Mouse (Mus musculus) liver, embryonic 12.5 days (tissue): ENCODE data around the gene Cdyl. TPM values are rescaled to one million over a fixed set of nuclear protein-coding genes. Genes with fewer than 3 reads are reported as not detected.

Experiments used
- ATAC-seq: fragments of 200-750 bp; cut with Nextera tagmentation; 2 replicates; pipeline ENCODE4 v1.8.0; 2017; ENCODE audit warnings: moderate number of reproducible peaks, mild to moderate bottlenecking, moderate library complexity
- H3K27ac ChIP-seq: fragments of 300-500 bp; sonication (generic); 2 replicates; pipeline ENCODE4 v1.5.1; 2016; ENCODE audit warnings: mild to moderate bottlenecking
- H3K27me3 ChIP-seq: fragments of 300-500 bp; sonication (generic); replicated peaks from 2 replicates; pipeline ENCODE4 v1.6.1; 2016; ENCODE audit warnings: mild to moderate bottlenecking, moderate library complexity
- H3K36me3 ChIP-seq: fragments of 300-500 bp; sonication (generic); 2 replicates; pipeline ENCODE4 v1.6.1; 2016; ENCODE audit warnings: mild to moderate bottlenecking, moderate library complexity
- H3K4me1 ChIP-seq: fragments of 300-500 bp; sonication (generic); 2 replicates; pipeline ENCODE4 v1.6.1; 2016
- H3K4me2 ChIP-seq: fragments of 300-500 bp; sonication (generic); 2 replicates; pipeline ENCODE4 v1.6.1; 2016; ENCODE audit warnings: mild to moderate bottlenecking, moderate library complexity
- H3K4me3 ChIP-seq: fragments of 300-500 bp; sonication (generic); 2 replicates; pipeline ENCODE4 v1.5.1; 2016; ENCODE audit warnings: mild to moderate bottlenecking, moderate library complexity
- H3K9ac ChIP-seq: fragments of 300-500 bp; sonication (generic); 2 replicates; pipeline ENCODE4 v1.6.1; 2016; ENCODE audit warnings: mild to moderate bottlenecking, moderate library complexity
- H3K9me3 ChIP-seq: fragments of 300-500 bp; sonication (generic); replicated peaks from 2 replicates; pipeline ENCODE4 v1.6.1; 2016; ENCODE audit warnings: mild to moderate bottlenecking, moderate library complexity
- WGBS: fragments of 180-500 bp; shearing (Covaris S2); methylation state at CpG from one replicate; pipeline ENCODE4 v1.1.7; 2016; ENCODE audit not compliant: insufficient replicate concordance; 5-methylcytosine and 5-hydroxymethylcytosine counted together
- polyA plus RNA-seq: library from polyadenylated mRNA; unstranded; fragments of >200 nt; fragmentation: Nextera tagmentation; extraction: Ambion mirVana; gene quantifications from 2 replicates; pipeline ENCODE4 v1.2.1, GENCODE M21; 2016

Cdyl gene
- polyA plus RNA-seq, 1 experiment from 2014 or later = 18.8 TPM

DNA sequence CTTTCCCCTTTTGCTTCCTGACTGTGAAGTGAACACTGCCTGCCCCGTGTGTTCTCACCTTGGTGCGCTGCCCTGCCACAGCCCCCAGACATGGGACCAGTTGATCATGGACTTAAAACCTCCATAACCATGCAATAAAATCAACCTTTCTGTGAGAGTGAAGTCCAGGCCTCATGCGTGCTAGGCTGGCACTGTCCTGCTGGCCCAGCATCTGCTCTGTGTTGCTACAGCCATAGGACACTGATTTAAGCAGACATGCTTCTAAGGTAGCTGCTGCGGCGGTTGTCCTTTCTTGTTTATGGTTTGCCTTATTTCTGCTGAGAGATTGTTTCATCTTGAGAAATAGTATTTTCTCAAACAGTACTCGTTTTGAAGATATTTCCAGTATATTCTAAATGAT lies 191.9 kb downstream of the Cdyl start:
- Histone ChIP-seq H3K4me2 (no peak overlapping the region), H3K27ac (no peak overlapping the region), H3K4me1 (0 out of 2 replicates have a peak, but pooled peaks cover 4% of the 10 kb centered on the region), H3K9me3 (no peaks in the 10 kb centered on the region), H3K9ac (no peak overlapping the region), H3K27me3 (no peaks in the 10 kb centered on the region), H3K36me3 (peaks cover 3% of the 10 kb centered on the region), H3K4me3 (no peak overlapping the region)
- WGBS = 88% methylated on average over 6 of the region's 6 CpGs
- no peak for ATAC-seq

DNA sequence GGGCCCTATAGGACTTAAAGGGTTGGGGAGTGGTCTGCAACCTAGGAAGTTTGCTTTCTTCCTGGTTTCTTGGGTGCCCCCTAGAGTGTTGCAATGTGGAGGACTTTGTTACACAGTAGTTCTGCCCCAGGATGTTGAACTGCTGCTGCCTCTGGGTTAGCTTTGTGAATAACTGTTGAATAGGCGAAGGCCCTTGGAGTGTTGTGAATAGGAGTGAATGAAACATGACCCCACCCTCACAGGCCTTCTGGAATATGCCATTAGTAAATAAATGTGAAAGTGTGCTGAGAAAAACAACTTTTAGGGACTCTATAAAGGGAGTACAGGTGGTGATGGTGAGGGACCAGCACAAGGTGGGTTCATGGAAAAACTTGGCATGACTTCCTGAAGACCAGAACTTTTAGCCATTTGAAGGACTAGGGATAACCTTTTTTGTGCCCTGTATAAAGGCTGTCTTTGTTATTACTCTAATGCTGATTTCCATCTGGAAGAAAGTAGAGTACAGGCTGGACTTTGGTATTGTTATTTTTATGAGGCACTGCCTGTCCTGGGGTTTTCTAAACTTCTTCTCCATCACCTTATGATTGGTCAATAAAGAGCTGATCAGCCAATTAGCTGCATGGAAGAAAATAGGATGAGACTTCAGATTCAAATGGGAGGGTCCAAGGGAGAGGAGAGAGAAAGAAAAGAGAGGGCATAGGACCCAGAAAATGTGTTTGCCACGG lies 193.4 kb downstream of the Cdyl start:
- Histone ChIP-seq H3K27ac (no peak overlapping the region), H3K9me3 (no peaks in the 10 kb centered on the region), H3K36me3 (peaks cover 17% of the 10 kb centered on the region), H3K4me2 (no peak overlapping the region), H3K27me3 (no peaks in the 10 kb centered on the region), H3K9ac (no peak overlapping the region), H3K4me1 (0 out of 2 replicates have a peak, but pooled peaks cover 4% of the 10 kb centered on the region), H3K4me3 (no peak overlapping the region)
- WGBS = 85% methylated on average over 2 of the region's 2 CpGs
- ATAC-seq = no peak

DNA sequence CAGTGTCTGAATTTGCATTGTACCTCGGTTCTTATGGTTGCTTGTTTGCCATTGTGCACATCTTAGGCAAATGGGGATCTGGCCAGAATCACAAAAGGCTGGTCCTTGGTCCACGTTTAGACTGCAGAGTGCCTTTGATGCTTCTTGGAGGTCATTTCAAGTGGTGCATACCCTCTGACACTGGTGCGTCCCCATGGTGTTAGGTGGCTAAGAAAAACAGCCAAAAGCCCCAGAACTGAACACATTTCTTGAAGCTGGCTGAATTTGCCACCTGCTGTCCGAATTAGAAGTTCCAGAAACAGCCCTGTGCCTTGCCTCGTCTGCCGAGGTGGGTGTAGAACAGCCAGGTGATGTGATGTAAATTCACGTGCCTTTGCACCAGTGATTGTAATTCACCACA lies 197.9 kb downstream of the Cdyl start:
- no peak overlapping the region for H3K9ac ChIP-seq
- ATAC-seq = no peak
- no peak overlapping the region for H3K27ac ChIP-seq
- no peak overlapping the region for H3K4me2 ChIP-seq
- 83% methylated on average over 7 of the region's 7 CpGs for WGBS
- peaks cover 52% of the 10 kb centered on the region for H3K36me3 ChIP-seq
- H3K4me1 ChIP-seq = no peaks in the 10 kb centered on the region
- no peak overlapping the region for H3K4me3 ChIP-seq
- no peaks in the 10 kb centered on the region for H3K27me3 ChIP-seq
- no peaks in the 10 kb centered on the region for H3K9me3 ChIP-seq

DNA sequence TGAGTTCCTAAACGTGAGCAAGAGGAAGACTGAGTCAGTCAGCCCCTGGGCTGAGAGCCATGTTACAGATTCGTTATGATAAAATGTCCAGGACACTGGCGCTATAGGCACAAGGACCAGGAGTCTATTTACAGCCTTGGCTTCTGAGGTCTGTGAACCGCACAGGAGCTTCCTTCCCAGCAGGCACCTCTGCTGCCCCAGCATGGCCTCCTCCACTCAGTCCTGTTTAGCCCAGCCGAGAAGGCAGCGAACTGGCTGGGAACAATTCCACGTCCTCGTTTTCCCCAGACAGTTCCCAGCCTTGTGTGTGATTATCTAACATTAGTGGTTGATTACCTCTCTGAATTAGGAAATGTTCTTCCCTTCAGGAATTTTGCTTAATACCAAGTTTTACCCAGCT lies 201.3 kb downstream of the Cdyl start:
- no peak overlapping the region for H3K4me3 ChIP-seq
- no peaks in the 10 kb centered on the region for H3K9me3 ChIP-seq
- peaks cover 85% of the 10 kb centered on the region for H3K36me3 ChIP-seq
- H3K27ac ChIP-seq = no peak overlapping the region
- H3K27me3 ChIP-seq = no peaks in the 10 kb centered on the region
- no peaks in the 10 kb centered on the region for H3K4me1 ChIP-seq
- no peak for ATAC-seq
- WGBS = 78% methylated on average over 8 of the region's 8 CpGs
- no peak overlapping the region for H3K9ac ChIP-seq
- H3K4me2 ChIP-seq = no peak overlapping the region

DNA sequence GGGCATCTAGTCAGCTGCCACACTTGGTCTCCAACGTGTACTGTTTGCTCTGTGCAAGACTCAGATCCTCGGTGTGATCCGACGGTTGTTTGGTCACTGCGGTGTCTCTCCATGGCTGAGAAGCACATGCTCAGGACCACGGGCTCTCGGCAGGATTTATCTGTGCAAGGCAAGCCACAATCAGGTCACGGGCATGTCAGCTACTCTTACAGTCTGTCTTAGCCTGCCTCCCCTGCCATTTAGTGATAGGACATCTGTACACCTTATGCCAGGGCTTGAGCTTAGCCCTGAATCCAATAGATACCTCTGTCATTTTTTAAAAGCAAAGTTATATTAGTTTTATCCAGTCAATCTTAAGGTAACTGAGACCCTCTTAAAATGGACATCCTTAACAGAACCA lies 211.0 kb downstream of the Cdyl start:
- H3K27me3 ChIP-seq = no peaks in the 10 kb centered on the region
- no peak overlapping the region for H3K27ac ChIP-seq
- peaks cover 70% of the 10 kb centered on the region for H3K36me3 ChIP-seq
- 70% methylated on average over 8 of the region's 8 CpGs for WGBS
- no peak overlapping the region for H3K9ac ChIP-seq
- H3K4me2 ChIP-seq = no peak overlapping the region
- H3K9me3 ChIP-seq = no peaks in the 10 kb centered on the region
- H3K4me3 ChIP-seq = no peak overlapping the region
- no peak for ATAC-seq
- no peaks in the 10 kb centered on the region; the same call in 1 of the 2 replicates for H3K4me1 ChIP-seq

DNA sequence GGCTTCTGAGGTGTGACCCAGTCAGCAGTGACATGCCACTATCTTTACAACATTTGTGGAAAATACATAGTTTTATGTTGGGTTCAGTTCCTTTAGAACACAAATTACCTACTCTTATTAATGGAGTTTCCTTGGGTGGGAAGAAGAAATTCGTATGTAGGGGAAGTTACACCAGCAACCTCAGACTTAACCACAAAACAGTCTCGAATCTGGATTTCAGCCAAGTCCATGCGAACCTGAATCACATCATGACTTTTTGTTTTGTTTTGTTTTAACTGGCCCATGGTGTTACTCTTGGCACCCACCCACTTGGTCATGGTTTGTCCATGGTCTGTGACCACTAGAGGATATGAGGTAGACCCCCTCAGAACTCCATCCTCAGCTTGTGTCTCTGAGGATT lies 211.5 kb downstream of the Cdyl start:
- Histone ChIP-seq H3K4me3 (no peak overlapping the region), H3K9ac (no peak overlapping the region), H3K4me2 (no peak overlapping the region), H3K27ac (no peak overlapping the region), H3K36me3 (peaks cover 67% of the 10 kb centered on the region), H3K27me3 (no peaks in the 10 kb centered on the region), H3K9me3 (no peaks in the 10 kb centered on the region), H3K4me1 (no peaks in the 10 kb centered on the region; the same call in 1 of the 2 replicates)
- 57% methylated on average over 3 of the region's 3 CpGs for WGBS
- no peak for ATAC-seq

DNA sequence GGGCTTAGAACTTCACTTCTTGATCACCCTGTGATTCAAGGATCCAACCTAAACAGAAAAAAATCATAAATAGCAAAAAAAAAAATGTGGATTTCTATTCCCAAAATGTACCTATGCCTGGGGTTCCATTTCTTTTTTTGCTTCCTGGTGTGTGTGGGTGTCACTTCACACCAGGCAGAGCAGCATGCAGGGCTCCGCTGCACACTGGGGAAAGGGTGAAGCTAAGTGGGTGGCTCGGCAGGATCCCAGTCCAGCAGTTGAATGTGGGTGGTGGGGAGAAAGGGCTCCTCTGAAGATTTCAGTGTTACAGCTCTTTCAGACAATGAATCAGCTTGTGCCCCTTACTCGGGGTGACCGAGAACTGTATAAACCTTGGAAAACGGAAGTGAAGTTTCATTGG lies 215.8 kb downstream of the Cdyl start:
- Histone ChIP-seq H3K9ac (no peak overlapping the region), H3K4me1 (no peaks in the 10 kb centered on the region), H3K27ac (no peak overlapping the region), H3K36me3 (peaks cover 37% of the 10 kb centered on the region), H3K4me3 (no peak overlapping the region), H3K4me2 (no peak overlapping the region), H3K27me3 (no peaks in the 10 kb centered on the region), H3K9me3 (no peaks in the 10 kb centered on the region)
- WGBS = 88% methylated on average over 5 of the region's 5 CpGs
- no peak for ATAC-seq

DNA sequence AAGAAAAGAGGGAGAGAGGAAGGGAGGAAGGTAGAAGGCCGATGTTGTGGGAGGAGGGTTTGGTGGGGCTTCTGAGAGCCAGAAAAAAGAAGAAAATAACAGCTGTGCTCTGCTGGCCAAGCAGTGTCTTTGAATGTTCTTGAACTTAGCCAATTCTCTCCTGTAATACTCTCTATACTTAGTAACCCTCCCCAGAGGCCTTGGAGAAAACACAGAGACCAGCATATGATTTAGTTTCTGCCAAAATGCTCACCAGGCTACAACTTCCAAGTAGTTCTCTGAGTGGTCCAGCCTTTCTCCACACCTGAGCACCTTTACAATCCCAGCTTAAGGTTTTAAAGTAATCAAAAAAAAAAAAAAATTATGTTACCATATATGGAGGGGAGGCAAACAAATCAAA lies 218.6 kb downstream of the Cdyl start:
- peaks cover 13% of the 10 kb centered on the region for H3K36me3 ChIP-seq
- H3K27ac ChIP-seq = no peak overlapping the region
- H3K4me1 ChIP-seq = no peaks in the 10 kb centered on the region
- whole genome bisulfite sequencing = 31% methylated on average over 1 of the region's 1 CpGs
- no peak overlapping the region for H3K4me3 ChIP-seq
- H3K9me3 ChIP-seq = no peaks in the 10 kb centered on the region
- H3K27me3 ChIP-seq = no peaks in the 10 kb centered on the region
- H3K9ac ChIP-seq = no peak overlapping the region
- no peak for ATAC-seq
- no peak overlapping the region for H3K4me2 ChIP-seq

DNA sequence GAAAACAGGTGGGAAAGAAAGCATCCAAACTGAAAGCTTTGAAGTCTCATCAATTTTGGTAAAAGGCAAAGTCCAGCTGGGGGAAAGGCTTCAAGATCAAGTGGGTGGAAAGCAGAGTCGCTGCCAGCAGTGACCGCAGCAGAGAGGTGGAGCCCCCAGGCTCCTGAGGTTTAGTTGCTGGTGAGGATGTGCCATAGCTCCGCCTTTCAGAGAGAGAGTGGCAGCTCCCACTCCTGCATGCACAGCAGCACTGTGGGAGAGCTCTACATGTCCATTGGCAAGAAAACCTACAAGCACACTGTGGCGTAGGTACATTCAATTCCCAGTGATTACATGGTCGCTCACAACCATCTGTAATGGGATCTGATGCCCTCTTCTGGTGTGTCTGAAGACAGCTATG lies 219.4 kb downstream of the Cdyl start:
- no peak overlapping the region for H3K27ac ChIP-seq
- no peak overlapping the region for H3K4me2 ChIP-seq
- H3K9me3 ChIP-seq = no peaks in the 10 kb centered on the region
- no peak overlapping the region for H3K4me3 ChIP-seq
- H3K4me1 ChIP-seq = no peaks in the 10 kb centered on the region
- H3K36me3 ChIP-seq = peaks cover 6% of the 10 kb centered on the region
- H3K9ac ChIP-seq = no peak overlapping the region
- 54% methylated on average over 5 of the region's 5 CpGs for WGBS
- ATAC-seq = no peak
- H3K27me3 ChIP-seq = no peaks in the 10 kb centered on the region

DNA sequence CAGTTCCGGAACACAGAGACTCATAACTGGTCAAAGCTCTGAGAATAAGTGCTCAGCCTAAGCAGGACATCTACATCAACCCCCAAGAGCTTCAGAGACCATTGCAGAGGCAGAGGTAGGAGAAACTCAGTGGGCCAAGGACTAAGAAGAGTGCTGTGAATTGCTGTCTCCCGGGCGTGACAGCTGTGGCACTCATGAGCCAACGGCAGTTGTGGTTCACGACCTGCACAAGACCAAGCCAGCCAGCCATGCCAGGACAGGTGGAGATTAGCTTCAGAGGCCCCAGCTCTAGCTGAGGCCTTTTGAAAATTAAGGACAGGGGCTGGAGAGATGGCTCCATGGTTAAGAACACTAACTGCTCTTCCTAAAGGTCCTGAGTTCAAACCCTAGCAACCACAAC lies 219.9 kb downstream of the Cdyl start:
- Histone ChIP-seq H3K4me3 (no peak overlapping the region), H3K27ac (no peak overlapping the region), H3K9me3 (no peaks in the 10 kb centered on the region), H3K4me1 (no peaks in the 10 kb centered on the region), H3K9ac (no peak overlapping the region), H3K4me2 (no peak overlapping the region), H3K27me3 (peaks cover 3% of the 10 kb centered on the region; the same call in 1 of the 2 replicates), H3K36me3 (peaks cover 2% of the 10 kb centered on the region)
- 72% methylated on average over 5 of the region's 5 CpGs for WGBS
- no peak for ATAC-seq

DNA sequence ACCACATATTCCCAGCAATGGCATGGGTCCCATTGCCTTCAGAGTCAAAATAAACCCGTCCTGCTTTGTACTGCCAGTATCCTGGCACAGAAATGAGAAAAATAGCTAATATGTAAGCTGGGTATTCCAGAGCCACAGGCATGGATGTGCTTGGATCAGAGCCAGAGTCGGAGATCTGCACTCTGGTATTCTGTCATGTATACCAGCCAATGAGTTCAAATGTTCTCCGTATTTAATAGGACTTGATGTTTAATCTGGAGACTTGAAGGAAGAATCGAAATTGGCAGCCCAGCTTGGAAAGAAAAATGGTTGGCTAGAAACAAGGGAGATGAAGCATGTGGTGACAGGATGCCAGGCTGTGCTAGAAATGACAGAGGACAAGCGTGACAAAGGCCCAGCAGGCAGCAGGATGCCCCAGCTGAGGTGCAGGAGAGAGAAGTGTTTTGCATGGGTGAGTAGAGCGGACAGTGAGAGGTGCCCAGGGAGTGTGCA lies 221.0 kb downstream of the Cdyl start:
- Histone ChIP-seq H3K9ac (no peak overlapping the region), H3K4me2 (no peak overlapping the region), H3K27ac (no peak overlapping the region), H3K4me3 (no peak overlapping the region), H3K27me3 (peaks cover 6% of the 10 kb centered on the region; the same call in 1 of the 2 replicates), H3K9me3 (no peaks in the 10 kb centered on the region), H3K4me1 (no peaks in the 10 kb centered on the region), H3K36me3 (no peaks in the 10 kb centered on the region)
- ATAC-seq = no peak
- WGBS = 69% methylated on average over 6 of the region's 6 CpGs

DNA sequence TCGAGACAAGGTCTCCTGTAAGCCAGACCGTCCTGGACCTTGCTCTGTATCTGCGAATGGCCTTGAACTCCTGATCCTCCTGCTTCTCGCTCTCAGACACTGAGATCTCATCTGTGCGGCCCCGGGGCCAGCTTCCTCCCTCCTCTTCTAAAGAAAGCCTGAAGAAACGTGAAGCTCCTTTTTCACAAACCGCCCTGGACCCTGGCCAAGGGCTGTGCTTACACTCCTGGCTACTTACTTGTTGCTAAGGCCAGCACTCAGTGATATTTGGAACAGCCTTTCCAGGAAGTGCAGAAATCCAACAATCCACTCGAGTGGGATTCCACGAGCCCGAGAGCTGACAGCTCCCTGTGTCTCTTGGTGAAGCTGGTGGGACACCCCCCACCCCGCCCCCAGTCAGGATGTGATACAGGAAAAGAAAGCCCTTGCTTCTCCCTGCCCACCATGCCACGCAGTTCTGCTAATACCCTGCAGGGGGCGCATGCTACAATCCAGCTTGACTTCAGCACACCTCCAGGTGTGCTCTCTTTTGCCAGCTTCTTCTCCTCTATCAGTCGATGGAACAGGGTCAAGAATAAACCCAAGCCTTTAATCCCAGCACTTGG lies 226.6 kb downstream of the Cdyl start:
- Histone ChIP-seq H3K4me2 (0 out of 2 replicates have a peak overlapping the region, but pooled peaks have one; percentile 10), H3K4me1 (peaks cover 4% of the 10 kb centered on the region), H3K9me3 (no peaks in the 10 kb centered on the region), H3K4me3 (no peak overlapping the region), H3K9ac (no peak overlapping the region), H3K27me3 (peaks cover 6% of the 10 kb centered on the region; the same call in 1 of the 2 replicates), H3K36me3 (no peaks in the 10 kb centered on the region), H3K27ac (no peak overlapping the region)
- 24% methylated on average over 15 of the region's 15 CpGs for WGBS
- no peak for ATAC-seq
